Mouse (Mus musculus) brain, adult 2 months (tissue): ENCODE results near the gene Ppp6r2.

Source experiments
- DNase-seq: peaks from one replicate; pipeline ENCODE4 v3.0.0; 2011; ENCODE audit warnings: low read depth, low spot score

Gene Ppp6r2

DNA sequence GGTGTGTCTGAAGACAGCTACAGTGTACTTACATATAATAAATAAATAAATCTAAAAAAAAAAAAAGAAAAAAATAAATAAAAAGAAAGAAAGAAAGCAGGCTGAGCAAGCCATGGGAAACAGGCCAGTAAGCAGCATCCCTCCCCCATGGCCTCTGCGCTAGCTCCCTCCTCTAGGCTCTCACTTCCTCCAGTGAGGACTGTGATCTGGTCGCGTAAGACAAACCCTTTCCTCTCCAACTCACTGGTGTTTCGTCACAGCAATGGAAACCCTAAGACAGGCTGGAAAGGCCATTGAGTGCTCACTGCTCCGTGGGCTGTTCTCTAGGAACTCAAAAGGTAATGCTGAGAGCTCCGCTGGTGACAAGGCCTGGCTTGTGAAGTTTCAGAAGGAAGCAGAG is 37.7 kb downstream of the Ppp6r2 start:
- DNase-seq = no peak

- DNase-seq = no peak
Observed at GRCm38 (mm10) chr15:89255330-89255729, 44.0 kb downstream of the Ppp6r2 start.

GRCm38 (mm10) chr15:89258997-89259396 is 47.6 kb downstream of the Ppp6r2 start:
- DNase-seq = peak; percentile 76

- DNase-seq = peak; percentile 61
Observed at GRCm38 (mm10) chr15:89264485-89264884, 53.1 kb downstream of the Ppp6r2 start.

DNA sequence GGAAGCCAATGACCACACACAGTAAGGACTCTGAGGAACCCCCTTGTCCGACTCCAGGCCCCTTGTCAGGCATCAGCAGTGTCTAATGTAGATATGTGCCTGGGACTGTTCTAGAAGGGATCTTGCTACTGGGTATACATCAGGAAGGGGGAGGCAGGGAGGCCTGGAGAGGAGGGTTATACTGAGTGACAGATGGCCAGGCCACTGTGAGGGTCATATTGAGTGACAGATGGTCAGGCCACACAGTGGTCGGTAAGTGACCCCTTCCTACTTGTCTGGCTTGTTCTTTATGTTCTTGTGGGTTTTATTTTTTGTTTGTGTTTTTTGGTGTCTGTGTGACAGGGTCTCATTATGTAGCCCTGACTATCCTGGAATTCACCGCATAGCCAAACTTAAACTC is 64.1 kb downstream of the Ppp6r2 start:
- DNase-seq = no peak

DNA sequence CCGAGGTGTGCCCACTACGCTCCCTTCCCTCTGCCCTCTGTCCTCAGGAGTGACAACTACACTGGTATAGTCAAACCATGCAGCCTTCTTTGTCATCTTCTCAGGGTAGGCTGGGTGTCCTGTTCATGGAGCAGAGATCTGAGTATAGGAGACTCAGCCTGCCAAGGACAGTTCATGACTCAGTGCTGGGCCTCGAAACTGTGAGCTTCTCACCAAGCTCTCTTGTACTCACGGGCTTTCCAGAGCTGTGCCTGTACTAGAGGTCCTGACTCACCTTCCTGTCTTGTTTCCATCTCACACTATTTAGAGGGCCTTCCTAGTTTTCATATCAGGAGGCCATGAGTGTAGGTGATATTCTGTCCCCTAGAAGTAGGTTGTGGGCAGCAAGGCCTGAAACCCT is 66.0 kb downstream of the Ppp6r2 start:
- DNase-seq = no peak

GRCm38 (mm10) chr15:89282546-89282945 is 71.2 kb downstream of the Ppp6r2 start:
- no peak for DNase-seq

DNA sequence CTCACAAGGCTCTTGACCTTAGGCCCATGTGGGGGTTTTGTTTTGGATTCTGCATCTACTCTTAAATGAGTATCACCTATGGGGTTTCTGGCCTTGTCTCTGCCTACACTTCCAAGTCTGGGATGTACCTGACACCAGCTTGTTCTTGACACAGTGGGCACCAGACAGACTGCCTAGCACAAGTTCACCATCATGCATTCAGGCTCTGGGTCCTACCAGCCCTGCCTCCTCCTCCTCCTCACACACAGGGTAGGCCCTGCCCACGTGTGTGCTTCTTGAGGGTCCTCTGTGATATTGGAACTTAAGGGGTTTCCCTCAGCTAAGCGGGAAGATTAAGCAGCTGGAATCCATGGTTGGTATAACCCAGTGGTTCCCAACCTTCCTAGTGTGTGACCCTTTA is 72.7 kb downstream of the Ppp6r2 start:
- DNase-seq = no peak

DNA sequence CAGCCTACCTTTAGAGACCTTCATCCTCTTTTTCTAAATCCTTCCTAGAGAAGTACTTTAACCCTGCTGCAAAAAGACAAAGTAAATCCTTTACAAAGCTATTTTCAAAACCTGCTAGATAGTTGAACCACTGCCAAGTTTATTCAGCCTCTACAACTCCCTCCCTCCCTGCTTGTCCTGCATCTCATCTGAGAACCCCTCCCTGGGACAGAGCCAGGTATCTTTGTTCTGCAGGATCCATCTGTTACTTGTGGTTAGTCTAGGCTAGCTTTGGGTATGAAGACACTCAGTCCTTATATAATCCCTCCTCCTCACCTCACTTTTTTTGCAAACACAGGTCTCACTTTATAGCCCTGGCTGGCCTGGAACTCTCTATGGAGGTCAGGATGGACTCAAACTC is 73.7 kb downstream of the Ppp6r2 start:
- peak; percentile 91 for DNase-seq

- DNase-seq = no peak
Observed at GRCm38 (mm10) chr15:89285478-89285877, 74.1 kb downstream of the Ppp6r2 start.

DNA sequence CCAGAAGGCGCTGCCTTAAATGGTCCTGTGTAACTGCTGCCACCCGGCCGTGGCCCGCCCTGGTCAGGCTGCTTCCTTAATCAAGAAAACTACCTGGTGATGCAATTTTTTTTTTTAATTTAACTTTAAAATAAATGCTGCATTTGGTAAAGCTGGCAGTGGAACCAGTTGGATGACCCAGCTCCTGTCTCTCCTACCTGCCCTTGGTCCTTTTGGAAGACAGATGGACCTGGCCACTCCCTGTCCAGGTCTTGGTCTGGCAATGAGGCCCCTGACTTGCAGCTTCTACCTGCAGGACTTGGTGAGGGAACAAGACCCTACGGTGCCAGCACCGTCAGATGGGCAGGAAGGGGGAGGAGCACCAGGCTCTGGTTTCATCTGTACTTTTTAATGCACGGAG is 74.8 kb downstream of the Ppp6r2 start:
- peak; percentile 62 for DNase-seq

GRCm38 (mm10) chr15:89286582-89286981 is 75.2 kb downstream of the Ppp6r2 start:
- DNase-seq = no peak

DNA sequence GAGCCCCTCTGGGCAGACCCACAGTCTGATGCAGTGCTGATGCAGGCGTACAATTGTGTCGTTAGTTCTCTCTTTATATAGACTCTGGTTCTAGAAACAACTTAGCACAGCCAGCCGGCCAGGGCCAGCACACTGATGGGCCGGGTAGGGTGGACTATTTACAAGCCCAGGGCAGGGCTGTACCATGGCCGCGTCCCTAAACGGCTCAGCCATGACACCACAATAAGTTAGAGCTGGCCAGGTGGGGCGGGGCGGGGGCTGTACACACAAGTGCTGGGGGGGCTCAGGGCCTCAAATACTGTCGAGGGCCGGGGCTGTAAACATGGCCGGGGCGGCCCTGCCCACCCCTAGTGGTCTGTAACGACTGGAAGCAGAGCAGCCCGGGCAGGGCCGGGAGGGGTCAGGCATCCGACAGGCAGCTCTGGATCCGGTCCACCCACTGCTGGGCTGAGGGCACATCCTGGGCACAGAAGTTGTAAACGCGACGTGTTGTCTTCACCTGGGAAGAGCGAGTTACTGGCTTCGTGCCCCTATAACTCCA is 76.9 kb downstream of the Ppp6r2 start:
- no peak for DNase-seq

- no peak for DNase-seq
Observed at GRCm38 (mm10) chr15:89289455-89289854, 78.1 kb downstream of the Ppp6r2 start.

GRCm38 (mm10) chr15:89291521-89291920 is 80.2 kb downstream of the Ppp6r2 start:
- no peak for DNase-seq

DNA sequence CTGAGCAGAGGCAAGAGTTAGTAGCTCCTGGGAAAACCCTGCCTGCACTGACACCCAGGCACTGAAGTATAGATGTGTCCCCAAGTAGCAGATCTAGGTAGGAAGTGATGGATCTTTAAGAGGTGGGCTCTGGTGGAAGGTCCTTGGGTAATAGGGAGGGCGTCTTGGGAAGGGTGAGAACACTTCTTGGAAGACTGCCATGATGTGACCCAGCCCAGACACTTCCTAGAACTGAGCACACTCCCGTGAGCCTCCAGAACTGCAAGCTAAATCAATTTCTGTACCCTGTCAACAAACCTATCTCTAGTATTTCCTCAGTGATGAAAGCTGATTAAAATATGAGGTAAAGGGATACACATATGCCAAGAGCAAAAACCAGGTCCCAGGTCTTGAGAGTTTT is 81.4 kb downstream of the Ppp6r2 start:
- DNase-seq = no peak

GRCm38 (mm10) chr15:89293778-89294177 is 82.4 kb downstream of the Ppp6r2 start:
- DNase-seq = no peak

DNA sequence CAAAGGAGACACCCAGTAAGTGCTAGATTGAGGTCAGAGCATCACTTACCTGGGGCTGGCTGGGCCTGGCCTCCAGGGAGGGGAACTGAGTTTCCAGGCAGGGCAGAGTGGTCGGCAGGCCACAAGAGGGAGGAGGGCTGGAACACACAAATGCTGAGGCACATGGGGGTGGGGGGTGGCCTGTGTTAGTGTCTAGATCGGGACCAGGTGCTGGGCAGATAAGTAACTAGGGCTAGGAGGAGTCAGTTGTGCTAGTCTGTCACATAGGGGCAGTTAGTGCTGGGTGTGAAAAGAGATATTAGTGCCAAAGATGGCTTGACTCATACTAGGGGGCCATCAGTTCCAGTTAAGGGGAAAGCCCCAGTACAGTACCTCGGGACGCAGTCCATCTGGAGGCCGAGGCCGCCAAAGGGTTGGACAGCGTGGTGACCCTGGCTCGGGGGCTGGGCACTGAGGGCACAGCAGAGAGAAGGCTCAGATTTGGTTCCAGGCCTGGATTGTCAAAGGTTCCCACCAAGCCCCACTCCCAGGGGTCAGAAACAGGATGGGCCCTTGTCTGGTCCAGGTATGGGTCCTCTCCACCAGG is 84.3 kb downstream of the Ppp6r2 start:
- DNase-seq = no peak

- DNase-seq = peak; percentile 60
Observed at GRCm38 (mm10) chr15:89296465-89296864, 85.1 kb downstream of the Ppp6r2 start.

GRCm38 (mm10) chr15:89297695-89298094 is 86.3 kb downstream of the Ppp6r2 start:
- no peak for DNase-seq

- DNase-seq = no peak
Observed at GRCm38 (mm10) chr15:89300180-89300579, 88.8 kb downstream of the Ppp6r2 start.

DNA sequence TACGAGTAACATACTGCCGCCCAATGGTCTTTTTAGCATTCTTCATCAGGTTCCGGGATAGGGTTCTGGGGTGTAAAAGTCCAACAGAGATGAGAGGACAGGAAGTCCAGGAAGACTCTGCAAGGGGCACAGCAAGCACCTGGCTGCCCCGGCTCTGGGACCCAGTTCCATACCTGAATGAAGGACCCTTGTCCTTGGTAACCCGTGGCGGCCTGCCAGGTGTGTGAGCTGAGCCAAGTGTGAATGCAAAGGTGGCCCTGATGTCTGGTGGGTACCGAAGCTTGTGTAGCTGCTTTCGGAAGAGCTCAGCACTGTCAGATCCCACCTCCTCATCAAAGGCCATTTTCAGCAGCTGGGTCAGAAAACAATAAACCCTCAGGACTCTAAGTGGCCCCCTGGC is 89.2 kb downstream of the Ppp6r2 start:
- no peak for DNase-seq

GRCm38 (mm10) chr15:89305966-89306365 is 94.6 kb downstream of the Ppp6r2 start:
- no peak for DNase-seq

GRCm38 (mm10) chr15:89307461-89307860 is 96.1 kb downstream of the Ppp6r2 start:
- no peak for DNase-seq
